Mouse (Mus musculus) gonadal fat pad, adult 2 months (tissue): ENCODE measurements around the gene Ndufa4l2. TPM values are rescaled to one million over a fixed set of nuclear protein-coding genes. Genes with fewer than 3 reads are reported as not detected.

ENCODE experiments used
- DNase-seq: peaks from one replicate; pipeline ENCODE4 v3.0.0-alpha.2; 2012; ENCODE audit warnings: low read depth
- polyA plus RNA-seq: library from polyadenylated mRNA; depleted of rRNA; stranded (reverse); fragments of >200 nt; gene quantifications from 2 replicates; pipeline ENCODE4 v1.2.3, GENCODE M21; 2012

Ndufa4l2 gene
- polyA plus RNA-seq, 1 experiment: 29.3 TPM

DNA sequence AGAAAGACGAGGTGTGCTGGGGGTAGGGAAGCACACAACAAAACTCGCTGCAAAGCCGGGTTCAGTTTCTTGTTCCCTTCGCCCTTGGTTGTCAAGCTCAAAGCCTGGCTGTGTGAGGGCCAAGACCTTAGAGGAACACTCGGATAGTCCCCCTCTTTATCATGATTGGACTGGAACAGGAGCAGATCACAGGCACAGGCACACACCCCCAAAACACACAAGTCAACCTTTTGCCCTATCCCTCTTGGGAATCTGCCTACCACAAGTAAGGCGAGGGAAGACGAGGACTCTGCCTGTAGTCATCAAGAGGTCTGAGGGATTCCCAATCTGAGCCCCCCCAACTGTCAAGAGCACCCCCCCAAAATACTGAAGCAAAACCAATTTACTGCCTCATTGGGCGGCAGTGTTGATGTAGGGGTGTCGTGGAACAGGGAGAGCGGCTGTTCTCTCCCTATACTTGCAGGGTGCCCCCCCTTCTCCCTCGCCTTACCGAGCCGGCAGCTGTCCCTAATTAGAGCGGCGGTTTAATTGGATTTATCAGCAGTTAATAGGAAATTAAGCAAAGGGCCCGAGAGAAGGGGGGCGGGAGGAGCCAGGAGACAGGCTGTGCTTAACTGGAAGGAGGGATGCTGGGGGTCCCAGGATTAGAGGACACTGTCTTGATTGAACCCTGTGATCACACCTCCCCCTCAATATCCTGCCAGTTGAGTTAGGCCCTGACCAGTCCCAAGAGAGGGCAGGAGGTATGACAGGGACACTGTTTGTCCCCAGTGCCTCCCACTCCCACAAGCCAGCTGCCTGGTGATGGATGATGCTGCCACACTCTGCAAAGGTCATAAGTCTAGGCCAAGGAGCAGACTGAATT lies 4.7 kb upstream of the Ndufa4l2 start:
- no peak for DNase-seq

DNA sequence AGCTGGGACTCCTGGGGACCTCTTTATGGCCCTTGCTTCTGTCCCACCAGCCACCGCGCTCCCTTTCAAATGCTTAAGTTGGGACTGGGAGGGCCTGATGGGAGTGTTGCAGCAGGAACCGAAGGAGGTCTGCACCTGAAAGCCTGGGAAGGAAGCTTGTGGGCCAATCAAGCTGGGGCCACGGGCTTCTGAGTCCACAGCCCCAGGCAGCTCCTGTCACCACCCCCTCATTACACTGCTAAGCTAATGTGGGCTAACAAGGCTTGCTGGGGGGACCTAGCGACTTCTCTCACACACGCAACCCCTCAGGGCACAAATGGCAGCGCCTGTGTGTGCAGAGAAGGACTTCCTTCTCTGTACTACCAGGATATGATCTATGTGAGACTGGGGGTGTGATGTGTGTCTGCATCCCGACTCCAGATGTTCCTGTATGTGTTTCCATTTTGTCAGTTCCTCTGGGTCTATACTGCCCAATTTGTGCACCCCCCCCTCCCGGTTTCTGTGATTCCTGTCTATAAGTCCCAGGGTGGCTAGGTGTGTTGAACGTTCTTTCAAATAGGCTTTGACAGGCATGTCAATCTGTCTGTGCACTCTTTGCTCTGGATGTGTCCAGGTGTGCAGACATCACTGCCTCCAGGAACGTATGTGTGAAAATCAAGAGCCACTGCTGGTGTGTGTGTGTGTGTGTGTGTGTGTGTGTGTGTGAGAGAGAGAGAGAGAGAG lies 3.7 kb upstream of the Ndufa4l2 start:
- DNase-seq: no peak

DNA sequence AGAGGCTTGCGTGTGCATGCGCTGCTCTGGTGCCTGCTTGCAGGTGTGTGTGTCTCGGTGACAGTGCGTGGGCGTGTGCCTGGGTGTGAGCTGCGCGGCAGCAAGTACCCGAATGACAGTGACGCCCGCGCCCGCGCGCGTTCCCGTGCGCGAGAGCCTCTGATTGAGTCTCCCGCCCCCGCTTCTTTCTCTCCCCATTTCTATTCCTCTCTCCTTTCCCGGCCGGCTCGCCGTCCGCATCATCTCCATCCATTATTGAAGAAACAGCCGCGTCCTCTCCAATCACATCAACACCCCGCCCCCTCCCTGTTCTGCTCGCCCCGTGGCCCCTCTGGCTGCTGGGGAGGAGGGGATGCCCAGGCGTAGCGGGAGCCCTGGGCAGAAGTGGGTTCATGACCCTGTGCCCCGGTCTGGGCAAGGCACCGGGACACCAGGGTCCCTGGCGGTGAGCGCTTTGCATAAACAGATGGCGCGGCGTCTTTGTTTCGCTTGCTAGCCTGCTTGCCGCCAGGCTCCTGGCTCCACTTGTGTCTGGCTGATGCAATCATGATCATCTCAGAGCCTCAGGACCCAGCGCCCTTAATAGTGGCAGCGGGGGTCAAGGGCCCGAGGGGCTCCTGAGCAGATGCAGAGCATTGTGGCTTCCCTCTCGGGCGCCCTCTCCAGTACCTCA lies 3.0 kb upstream of the Ndufa4l2 start:
- DNase-seq: no peak

DNA sequence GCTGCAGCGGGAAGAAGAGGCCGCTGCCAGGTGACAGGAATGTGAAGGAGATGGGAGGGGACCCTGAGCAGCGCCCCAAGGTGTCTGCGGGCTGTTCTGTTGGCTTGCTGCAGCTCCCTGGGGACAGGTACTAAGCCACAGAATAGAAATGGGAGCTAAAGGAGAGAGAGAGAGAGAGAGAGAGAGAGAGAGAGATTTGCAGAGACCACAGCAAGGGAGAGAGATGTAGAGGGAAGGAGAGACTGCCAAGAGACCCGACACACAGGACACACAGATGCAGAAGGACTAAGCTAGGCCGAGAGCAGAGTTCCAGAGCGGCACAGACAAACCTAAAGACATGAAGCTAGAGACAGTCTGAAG lies 2.5 kb upstream of the Ndufa4l2 start:
- no peak for DNase-seq

DNA sequence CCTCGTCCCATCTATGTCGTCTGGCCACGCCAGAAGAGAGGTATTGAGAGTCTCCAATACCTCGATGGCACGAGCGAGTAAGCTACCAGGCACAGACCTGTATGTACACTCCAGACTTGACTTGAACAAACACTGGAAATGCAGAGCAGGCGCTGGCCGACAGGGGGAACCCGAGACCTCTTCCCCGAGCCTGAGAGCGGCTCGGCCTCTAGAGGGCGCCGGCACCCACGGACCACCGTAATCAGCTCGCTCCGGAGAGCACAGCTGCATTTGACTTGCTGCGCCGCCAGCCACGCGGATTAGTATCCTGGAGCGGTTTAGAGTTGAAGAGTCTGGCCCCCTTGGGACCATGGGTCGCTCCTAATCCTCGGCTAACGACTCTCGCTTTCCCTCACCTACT lies 2.0 kb upstream of the Ndufa4l2 start:
- DNase-seq: no peak

DNA sequence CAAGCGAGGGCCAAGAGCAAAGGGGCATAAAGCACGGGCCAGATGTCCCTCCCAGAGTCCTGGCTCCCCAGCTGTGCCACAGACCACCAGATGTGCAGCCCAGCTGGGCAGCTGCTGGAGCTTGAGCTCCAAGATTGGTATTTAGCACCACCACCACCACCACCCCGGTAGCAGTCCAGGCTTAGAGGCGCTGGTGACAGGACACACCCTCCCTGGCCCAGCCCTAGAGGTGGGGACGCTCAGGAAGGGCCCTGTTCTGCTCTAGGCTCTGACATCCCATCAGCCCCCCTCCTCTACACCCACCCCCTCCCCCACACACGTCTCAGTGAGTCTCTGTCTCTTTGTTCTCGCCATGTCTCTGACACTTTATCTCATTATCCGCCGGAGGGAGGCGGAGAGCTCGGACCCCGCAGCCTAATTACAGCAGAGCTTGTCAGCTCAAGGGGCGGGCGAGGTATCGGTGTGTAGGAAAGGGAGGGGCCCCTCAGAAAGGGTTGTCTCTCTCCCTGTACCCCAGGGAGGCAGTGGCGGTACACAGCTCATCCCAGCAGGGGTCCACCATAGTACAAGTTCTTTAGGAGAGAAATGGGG lies 1.2 kb upstream of the Ndufa4l2 start:
- no peak for DNase-seq

DNA sequence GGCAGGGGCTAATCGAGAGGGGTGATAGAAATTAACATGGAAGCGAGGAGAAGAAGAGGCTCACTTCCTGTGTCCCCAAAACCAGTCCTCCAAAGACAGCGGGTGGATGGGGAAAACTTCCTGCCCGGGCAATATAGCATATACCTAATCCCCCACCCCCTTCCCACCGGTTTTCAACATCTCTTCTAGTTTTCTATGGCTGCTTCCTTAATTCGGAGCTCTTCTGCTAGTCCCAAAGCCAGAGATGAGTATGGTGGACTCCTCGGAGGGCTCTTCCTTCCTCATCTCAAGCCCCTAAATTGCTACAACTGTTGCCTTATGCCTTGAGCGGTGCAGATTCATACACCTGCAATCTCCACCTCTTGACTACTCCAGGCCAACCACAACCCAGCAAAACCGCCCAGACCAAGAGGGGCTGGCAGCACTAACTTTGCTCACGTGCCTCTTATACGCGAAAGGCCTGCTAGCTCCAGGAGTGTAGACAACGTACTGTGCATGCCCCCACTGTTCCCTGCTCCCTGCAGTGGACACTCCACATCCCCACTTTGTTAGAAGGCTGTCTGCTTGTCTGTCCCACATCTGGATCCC lies 562 bp upstream of the Ndufa4l2 start:
- no peak for DNase-seq

DNA sequence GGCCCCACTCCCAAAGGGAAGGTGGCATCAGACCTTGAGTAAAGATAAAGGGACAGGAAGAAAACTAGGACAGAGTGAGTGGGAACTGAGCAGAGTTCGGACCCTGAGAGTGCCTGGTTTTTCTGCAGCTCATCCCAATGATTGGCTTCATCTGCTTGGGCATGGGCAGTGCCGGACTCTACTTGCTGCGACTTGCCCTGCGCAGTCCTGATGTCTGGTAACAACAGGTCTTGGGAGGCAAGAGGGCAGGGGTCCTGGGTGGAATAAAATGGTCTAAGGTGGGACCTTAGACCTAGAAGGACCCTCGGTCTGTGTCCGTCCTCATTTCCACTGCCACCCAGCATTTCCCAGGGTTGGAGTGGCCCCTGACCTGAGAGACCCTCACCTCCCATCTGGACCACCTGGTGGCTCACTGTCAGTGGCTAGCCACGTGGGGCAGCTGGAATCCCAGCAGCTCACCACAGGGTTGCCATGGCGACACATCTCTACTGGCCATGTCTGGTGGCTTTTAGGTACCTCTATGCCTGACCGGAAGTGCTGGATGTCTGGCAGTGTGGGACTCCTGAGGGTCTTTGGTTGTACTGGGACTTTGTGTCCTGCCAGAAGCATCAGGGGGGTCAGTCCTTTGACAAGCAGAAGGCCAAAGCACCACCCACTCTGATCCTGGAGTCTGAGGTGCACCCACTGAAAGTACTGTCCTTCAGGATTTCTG lies 660 bp downstream of the Ndufa4l2 start:
- DNase-seq: no peak

DNA sequence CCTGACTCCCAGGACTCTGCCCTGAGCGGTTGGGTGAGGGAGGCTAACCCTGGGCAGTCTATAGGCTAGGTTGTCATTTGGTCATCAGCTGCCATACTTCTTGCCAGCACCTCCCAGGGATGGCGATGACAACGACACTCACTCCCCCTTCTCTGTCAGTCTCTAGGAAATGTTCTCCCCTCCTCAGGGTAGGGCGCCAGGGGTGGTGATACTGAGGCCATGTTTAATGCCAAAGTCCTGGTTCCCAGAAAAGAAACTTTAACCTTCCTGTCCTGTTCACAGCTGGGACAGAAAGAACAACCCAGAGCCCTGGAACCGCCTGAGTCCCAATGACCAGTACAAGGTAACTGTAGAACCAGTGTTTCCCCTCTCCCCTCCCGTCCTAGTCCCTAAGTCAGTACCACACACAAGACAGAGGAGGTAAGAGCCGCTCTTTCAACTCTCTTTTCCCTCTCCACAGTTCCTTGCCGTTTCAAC lies 1.3 kb downstream of the Ndufa4l2 start:
- DNase-seq: no peak

DNA sequence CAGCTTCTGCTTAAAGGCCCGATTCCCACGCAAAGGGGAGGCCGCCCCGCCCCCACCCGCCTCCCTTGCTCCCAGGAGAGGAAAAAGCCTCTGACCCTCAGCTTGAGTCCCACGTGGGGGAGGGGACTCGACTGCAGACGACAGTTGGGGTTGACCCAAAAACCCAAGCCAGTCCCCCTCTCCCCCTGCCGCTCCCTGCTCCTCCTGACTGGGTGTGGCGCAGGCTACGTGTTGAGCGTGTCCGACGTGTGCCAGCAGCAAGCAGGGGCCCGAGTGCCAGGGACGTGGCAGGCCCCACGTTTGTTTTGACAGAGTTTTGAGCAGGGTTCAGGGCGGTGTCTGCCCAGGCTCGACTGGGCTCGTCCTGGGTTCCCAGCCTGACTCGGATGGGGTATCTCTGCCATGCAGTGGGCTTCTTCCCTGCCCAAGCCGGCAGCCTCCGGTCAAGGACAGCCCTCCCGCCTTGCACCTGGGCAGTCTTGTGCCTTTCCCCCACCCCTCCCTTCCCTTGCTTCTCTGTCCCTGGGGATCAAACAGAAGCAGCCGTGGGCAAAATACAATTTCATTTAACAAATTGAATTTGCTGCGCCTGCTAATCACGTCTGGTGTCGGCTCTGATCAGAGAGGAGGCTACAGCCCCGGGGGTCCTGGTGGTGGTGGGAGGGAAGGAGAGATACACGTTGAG lies 2.0 kb downstream of the Ndufa4l2 start:
- DNase-seq: no peak

DNA sequence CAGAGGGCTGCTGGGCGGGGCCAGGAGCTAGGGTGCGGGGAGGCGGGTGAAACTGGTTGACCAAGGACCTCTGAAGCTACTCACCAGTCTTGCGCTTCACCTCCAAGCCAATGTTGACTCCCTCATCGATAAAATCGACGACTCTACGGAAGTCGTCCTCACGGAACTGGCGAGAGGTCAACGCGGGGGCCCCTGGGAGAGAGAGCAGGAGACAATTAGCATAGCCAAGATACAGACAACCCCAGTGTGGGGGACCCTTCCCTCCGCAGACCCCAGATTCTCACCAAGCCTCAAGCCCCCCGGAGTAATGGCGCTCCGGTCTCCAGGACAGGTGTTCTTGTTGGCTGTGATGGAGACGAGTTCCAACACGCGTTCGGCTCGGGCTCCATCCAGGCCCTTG lies 3.2 kb downstream of the Ndufa4l2 start:
- DNase-seq: no peak

DNA sequence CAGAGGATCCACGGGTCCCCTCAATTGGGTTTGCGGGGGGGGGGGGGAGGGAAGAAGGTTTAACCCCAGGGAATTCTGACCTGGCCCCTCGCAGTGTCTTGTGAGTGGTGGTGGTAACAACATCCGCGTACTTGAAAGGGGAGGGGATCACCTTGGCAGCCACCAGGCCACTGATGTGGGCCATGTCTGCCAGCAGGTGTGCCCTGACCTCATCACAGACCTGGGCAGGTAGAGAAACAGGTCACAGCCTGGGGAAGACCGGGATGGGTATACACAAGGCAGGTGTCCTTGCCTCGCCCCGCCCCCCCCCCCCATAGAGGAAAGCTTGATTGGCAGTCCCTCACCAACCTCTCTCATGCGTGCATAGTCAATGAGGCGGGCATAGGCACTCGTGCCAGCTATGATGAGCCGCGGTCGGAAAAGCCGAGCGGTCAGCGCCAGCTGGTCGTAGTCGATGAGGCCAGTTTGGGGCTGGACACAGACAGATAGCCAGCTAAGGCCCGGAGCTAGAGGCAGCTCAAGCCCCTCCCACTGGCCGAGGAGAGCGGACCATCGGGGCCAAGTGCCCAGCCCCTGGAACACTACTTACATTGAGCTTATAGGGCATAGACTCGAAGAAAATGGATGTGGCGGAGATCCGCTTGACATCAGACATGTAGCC lies 4.4 kb downstream of the Ndufa4l2 start:
- no peak for DNase-seq

DNA sequence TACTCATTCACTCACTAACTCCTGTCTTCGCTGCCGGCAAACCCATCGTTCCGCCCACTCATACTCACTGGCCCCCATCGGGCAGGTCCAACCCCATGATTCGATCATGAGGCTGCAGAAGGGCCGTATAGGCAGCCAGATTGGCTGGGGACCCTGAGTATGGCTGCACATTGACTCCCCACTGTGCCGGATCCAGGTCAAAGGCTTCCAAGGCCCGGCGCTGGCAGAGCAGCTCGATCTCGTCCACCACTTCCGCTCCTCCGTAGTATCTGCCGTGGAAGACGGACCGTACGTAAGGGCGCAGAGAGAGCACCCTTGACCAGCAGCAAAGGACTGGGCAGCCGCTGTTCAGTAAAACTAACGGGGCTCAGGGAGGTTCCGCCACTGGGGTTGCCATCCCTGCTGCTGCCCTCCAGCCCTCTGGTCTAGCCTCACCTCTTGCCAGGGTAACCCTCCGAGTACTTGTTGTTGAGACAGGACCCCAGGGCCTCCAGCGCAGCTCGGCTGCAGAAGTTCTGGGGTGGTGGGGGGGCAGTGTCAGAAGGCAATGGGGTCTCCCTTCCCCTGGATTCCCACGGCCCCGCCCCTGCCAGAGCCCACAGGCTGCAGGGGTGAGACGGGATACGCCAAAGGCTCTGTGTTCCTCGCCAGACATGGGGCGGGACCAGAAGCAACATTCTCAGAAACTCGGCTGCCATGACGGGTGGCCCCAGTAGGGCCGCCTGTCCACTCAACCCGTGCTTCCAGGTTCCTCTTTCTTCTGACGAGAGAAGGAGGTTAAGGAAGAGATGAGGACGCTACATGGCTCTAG lies 5.3 kb downstream of the Ndufa4l2 start:
- DNase-seq: no peak

DNA sequence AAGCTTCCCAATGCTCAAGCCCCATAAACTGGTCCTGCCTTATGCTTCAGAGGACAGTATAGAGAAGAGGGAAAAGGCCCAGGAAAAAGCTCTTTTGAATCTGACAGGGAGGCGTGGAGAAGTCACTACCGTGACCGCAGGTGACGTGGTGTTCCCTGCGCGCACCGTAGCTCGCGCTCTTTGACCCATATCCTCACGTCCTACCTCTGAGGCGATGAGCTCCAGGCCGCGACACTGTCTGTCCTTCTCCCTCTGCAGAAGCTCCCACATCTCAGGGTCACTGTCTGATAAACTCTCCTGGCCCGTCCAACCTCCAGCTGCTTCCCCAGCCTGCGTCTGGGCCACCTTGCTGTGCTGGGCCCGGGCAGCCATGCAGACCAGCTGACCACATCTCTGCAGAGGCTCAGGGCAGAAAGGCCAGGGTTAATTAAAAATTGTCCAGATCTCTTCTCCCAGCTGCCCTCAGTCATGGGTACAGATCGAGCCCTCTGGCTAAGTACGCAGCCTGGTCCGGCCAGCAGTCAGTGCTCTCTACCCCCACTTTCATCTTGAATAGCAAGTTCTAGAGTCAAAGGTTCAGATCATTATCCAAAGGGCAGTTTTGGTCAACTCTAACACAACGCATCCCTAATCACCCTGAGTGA lies 6.1 kb downstream of the Ndufa4l2 start:
- DNase-seq: no peak

DNA sequence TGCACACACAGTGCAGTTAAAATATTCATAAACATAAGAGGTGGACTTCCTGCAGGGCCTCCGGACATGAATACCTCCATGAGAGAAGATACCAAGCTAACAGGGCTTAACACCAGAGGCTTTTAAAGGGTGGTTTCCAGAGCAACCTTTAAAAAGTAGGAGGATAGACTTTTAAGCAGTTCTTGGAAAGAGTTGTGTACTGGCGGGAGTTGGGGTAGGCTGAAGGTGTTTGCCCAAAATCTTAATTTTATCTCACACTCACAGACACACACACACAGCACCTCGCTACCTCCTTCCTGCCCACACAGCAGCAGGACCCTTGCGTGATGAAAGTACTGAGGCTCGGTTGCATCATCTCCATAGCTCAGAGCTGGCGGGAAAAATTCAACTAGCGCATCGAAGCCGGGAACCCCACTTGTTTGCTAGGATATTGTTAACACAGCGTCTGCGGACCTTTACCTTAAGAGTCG lies 6.9 kb downstream of the Ndufa4l2 start:
- no peak for DNase-seq

DNA sequence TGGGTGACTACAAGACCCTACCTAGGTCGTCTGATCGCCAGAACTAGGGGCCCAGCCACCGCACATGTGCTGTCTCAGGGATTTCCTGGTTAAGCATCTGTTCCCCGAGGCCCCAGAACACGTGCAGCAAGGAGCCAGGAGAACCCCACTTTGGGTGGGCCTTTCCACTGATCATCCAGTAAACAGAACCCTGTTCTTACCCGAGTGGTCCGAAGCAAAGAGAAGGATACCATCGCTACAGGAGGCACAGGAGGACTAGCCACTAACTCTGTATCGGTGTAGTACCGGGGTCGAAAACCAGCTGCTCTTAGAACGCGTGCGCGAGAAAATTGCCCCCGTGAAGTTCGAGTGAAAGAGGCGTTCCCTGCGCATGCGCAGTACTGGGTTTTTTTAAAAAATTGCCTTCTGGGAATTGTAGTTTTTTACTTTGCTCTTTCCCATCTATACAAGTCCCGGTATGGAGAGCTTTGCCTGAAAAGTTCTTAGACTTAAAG lies 7.4 kb downstream of the Ndufa4l2 start, which contains the start of gene Shmt2:
TSS of gene Shmt2 (minus strand) at position 357 of the 494 bp plus-strand sequence.
- DNase-seq: no peak

DNA sequence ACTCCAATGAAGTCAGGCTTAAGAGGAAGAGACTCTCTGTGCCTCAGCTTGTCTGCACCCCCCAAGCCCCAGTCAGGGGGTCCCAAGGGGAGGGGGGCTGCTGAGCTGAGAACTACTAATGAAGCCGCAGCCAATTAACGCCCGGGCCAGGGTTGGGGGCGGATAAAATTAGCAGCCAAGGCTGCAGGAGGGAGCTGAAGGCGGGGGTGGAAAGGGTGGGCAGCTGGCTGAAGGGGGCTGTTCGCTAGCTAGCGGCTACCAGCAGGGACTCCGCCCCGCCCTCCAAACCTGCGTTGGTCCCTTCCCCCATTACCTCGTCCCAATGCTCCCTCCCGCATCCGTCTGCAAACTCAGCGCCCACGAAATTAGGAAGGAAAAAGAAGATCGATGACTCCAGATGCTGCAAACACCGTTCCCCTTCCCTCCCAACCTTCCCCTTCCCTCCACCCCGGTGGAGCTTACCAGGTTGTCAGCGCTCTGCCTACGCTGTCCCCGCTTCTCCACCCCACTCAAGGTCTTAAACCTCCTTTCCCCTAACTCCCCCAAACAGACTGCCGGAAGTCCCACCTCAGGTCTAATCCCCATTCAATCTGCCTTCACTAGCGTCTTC lies 10.0 kb downstream of the Ndufa4l2 start:
- DNase-seq: no peak

DNA sequence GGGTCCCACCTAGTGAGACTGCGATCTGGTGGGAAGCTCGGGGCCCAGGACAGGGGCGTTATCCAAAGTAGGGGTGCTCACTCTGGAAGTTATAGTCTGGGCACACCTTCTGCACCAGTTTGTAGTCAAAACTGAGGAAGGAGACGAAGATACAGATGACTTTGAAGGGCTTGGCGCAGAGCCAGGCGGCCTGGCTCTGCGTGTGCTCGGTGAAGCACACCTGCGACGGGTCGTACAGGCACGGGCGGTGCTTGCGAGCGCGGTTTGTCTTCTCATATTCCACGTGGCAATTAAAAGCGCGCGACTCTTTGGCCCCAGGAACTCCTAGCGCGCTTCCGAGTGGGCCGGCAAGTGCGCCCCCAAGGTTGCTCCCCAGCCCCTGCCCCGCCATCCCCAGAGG lies 11.3 kb downstream of the Ndufa4l2 start:
- no peak for DNase-seq
